Mouse (Mus musculus) ovary, adult 10 weeks (tissue): ENCODE results near the gene Rab11a. TPM values are rescaled to one million over a fixed set of nuclear protein-coding genes. Genes with fewer than 3 reads are reported as not detected.

ENCODE experiments used
- polyA plus RNA-seq: library from polyadenylated mRNA; stranded (reverse); fragments of 350-450 nt; fragmentation: Illumina TruSeq; extraction: RNeasy Lipid Tissue Mini Kit (QIAGEN cat#74804); gene quantifications from one replicate; pipeline ENCODE4 v1.2.3, GENCODE M21; 2014

Rab11a gene
- 515 TPM for polyA plus RNA-seq

DNA sequence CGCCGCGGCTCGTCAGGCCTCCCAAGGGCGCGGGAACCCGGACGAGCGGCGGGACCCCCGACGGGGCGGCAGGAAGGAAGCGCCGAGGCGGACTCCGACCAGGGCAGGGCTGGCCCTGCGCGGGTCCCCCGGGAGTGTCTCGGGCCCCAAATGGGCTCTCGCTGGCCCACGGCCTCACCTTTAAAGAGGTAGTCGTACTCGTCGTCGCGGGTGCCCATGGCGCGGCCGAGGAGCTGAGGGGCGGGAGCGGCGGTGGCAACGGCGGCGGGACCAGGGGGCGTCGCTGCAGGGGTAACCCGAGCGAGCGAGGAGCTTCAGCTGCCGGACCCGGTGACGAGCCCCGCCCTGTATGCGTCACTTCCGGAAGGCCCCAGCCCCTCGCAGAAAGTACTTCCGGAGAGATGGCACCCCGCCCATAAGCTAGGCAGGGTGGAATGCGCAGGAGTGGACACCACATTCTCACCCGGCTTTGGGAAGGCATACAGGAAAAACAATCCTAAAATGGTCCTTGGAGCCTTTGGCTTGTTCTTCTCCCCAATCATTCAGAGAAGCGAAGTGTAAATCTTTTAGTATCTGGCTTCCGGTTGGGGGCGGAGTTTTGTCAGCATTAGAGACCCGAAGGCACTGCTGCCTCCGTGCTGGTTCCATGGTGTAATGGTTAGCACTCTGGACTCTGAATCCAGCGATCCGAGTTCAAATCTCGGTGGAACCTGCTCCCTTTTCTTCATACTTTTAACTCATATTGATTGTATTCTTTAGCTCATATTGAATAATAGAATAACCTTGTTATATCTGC lies at the start of gene Rab11a:
Gene Rab11a, minus strand, starts transcription at position 353 of the 796 bp plus-strand sequence.

Other genes starting within 250 kb of the Rab11a start
- 36.8 TPM for gene Dennd4a, start 73.6 kb upstream of the Rab11a start, polyA plus RNA-seq
- gene Slc24a1, start 213.8 kb upstream of the Rab11a start, polyA plus RNA-seq, result 0.14 TPM
- 32.8 TPM for gene Ints14, start 223.1 kb upstream of the Rab11a start, polyA plus RNA-seq